Mouse (Mus musculus) ES-Bruce4 (cell line): ENCODE data around the gene Tenm3.

ENCODE experiments used
- CTCF ChIP-seq: IDR thresholded peaks from one replicate; pipeline ENCODE4 v1.8.1; 2011; ENCODE audit warnings: low read depth, low read length
- POLR2A ChIP-seq: IDR thresholded peaks from one replicate; pipeline ENCODE4 v1.8.1; 2011; ENCODE audit warnings: low read length; ENCODE audit not compliant: insufficient read depth

GRCm38 (mm10) chr8:48300061-48300460 lies 543.7 kb downstream of the Tenm3 start:
- TF ChIP-seq CTCF (no peak), POLR2A (no peak)
